Mouse (Mus musculus) embryonic facial prominence, embryonic 15.5 days (tissue): ENCODE measurements around the gene Notch2. TPM values are rescaled to one million over a fixed set of nuclear protein-coding genes. Genes with fewer than 3 reads are reported as not detected.

Experiments used
- ATAC-seq: fragments of 200-750 bp; cut with Nextera tagmentation; 2 replicates; pipeline ENCODE4 v1.8.0; 2017; ENCODE audit warnings: low read depth, moderate TSS enrichment; ENCODE audit not compliant: insufficient number of reproducible peaks, low FRiP score, low TSS enrichment
- H3K27ac ChIP-seq: fragments of 300-500 bp; sonication (generic); replicated peaks from 2 replicates; pipeline ENCODE4 v1.5.1; 2015; ENCODE audit warnings: mild to moderate bottlenecking, inconsistent platforms
- H3K27me3 ChIP-seq: fragments of 300-500 bp; sonication (generic); 2 replicates; pipeline ENCODE4 v1.6.1; 2015; ENCODE audit warnings: inconsistent platforms
- H3K36me3 ChIP-seq: fragments of 300-500 bp; sonication (generic); 2 replicates; pipeline ENCODE4 v1.6.1; 2015; ENCODE audit warnings: mild to moderate bottlenecking, inconsistent platforms
- H3K4me1 ChIP-seq: fragments of 300-500 bp; sonication (generic); 2 replicates; pipeline ENCODE4 v1.6.1; 2015; ENCODE audit warnings: inconsistent platforms
- H3K4me2 ChIP-seq: fragments of 300-500 bp; sonication (generic); replicated peaks from 2 replicates; pipeline ENCODE4 v1.6.1; 2015; ENCODE audit warnings: mild to moderate bottlenecking, inconsistent platforms
- H3K4me3 ChIP-seq: fragments of 300-500 bp; sonication (generic); replicated peaks from 2 replicates; pipeline ENCODE4 v1.5.1; 2015; ENCODE audit warnings: mild to moderate bottlenecking, inconsistent platforms
- H3K9ac ChIP-seq: fragments of 300-500 bp; sonication (generic); 2 replicates; pipeline ENCODE4 v1.6.1; 2015; ENCODE audit warnings: inconsistent platforms
- H3K9me3 ChIP-seq: fragments of 300-500 bp; sonication (generic); replicated peaks from 2 replicates; pipeline ENCODE4 v1.6.1; 2016; ENCODE audit warnings: inconsistent platforms
- WGBS: fragments of 180-500 bp; shearing (Covaris S2); methylation state at CpG from one replicate; pipeline ENCODE4 v1.1.7; 2015; 5-methylcytosine and 5-hydroxymethylcytosine counted together
- polyA plus RNA-seq: library from polyadenylated mRNA; unstranded; fragments of >200 nt; fragmentation: Nextera tagmentation; extraction: Ambion mirVana; gene quantifications from 2 replicates; pipeline ENCODE4 v1.2.1, GENCODE M21; 2015

Notch2 gene
- polyA plus RNA-seq, 1 experiment from 2014 or later, result 31.8 TPM

DNA sequence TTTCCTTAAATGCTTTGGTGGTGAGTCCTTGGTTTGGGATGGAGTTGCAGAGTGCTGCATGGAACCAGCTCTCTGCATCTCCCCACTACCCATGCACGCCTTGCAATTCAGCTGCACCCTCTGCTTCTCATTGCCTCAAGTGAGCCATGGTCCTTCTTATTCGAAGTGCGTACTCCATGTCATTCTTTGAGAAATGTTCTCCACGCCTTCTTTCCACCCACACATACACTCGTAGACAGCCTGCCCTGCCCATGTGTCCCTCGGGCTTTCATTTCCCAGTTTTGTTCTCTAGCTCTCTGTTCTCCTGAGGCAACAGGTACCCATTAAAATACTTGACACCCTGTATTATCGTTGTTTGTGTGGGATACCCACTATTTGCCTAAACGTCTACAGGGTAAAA, 76.8 kb downstream of the Notch2 start:
- no peak overlapping the region for H3K4me3 ChIP-seq
- H3K9me3 ChIP-seq, result no peaks in the 10 kb centered on the region
- WGBS, result 56% methylated on average over 8 of the region's 8 CpGs
- ATAC-seq, result no peak
- no peak overlapping the region for H3K4me2 ChIP-seq
- H3K9ac ChIP-seq, result no peak overlapping the region
- H3K27me3 ChIP-seq, result no peaks in the 10 kb centered on the region
- H3K36me3 ChIP-seq, result no peaks in the 10 kb centered on the region
- peaks cover 62% of the 10 kb centered on the region for H3K4me1 ChIP-seq
- H3K27ac ChIP-seq, result peak overlapping the region; percentile 58; the same call in 1 of the 2 replicates

DNA sequence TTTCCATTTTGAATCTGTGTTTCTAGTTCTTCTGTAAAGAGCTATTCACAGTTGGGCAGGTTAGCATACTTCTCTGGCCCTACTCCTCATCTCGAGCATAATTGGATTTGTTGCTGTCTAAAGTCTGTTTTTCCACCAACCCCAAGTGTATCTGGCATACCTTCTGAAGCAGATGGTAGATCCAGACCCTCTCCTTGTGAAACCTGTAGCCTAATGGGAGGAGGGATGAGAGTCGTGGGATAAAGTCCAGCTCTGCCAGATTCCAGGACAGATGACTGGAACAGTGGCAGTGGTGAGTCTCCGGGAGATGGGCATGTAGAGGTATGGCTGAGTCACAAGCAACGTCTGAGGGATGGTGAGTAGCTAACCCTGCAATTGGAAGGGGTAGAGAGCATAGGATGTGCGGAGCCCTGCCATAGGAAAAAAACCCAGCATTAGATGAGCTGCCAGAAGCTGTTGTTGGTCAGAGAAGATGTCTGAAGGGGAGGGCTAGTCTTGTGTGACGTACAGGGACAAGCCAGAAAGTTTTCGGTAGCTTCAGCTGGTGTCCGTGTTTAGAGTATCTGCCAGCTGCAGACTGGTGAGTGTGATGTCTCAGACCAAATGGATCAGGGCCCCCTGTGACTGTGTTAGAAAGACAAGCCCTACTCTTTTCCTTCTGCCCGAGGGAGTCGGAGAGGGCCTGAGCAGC, 79.5 kb downstream of the Notch2 start:
- WGBS, result 70% methylated on average over 10 of the region's 10 CpGs
- Histone ChIP-seq H3K27ac (0 out of 2 replicates have a peak overlapping the region, but pooled peaks have one; percentile 7), H3K9ac (no peak overlapping the region), H3K27me3 (no peaks in the 10 kb centered on the region), H3K9me3 (no peaks in the 10 kb centered on the region), H3K4me2 (no peak overlapping the region), H3K4me1 (peaks cover 49% of the 10 kb centered on the region), H3K36me3 (peaks cover under 1% of the 10 kb centered on the region; the same call in 1 of the 2 replicates), H3K4me3 (no peak overlapping the region)
- no peak for ATAC-seq

DNA sequence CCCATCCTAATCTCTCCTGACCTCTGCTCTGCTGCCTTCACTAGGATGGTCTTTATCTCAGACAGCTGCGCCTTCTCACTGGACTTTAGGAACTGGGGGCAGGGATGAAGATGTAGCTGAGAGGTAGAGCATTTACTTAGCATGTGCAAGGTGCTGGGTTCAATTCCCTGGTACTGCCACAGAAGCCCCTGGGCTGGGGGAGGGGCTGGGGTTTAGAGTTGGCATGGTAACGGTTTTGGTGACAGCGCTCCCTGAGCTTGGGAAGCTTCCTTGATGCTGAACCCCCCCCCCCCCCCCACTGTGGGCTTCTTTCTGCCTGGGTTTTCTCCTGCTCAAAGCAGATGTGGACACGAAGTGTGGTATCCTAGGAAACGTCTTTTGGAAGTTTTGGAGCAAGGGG, 80.6 kb downstream of the Notch2 start:
- WGBS, result 76% methylated on average over 5 of the region's 5 CpGs
- H3K9ac ChIP-seq, result no peak overlapping the region

DNA sequence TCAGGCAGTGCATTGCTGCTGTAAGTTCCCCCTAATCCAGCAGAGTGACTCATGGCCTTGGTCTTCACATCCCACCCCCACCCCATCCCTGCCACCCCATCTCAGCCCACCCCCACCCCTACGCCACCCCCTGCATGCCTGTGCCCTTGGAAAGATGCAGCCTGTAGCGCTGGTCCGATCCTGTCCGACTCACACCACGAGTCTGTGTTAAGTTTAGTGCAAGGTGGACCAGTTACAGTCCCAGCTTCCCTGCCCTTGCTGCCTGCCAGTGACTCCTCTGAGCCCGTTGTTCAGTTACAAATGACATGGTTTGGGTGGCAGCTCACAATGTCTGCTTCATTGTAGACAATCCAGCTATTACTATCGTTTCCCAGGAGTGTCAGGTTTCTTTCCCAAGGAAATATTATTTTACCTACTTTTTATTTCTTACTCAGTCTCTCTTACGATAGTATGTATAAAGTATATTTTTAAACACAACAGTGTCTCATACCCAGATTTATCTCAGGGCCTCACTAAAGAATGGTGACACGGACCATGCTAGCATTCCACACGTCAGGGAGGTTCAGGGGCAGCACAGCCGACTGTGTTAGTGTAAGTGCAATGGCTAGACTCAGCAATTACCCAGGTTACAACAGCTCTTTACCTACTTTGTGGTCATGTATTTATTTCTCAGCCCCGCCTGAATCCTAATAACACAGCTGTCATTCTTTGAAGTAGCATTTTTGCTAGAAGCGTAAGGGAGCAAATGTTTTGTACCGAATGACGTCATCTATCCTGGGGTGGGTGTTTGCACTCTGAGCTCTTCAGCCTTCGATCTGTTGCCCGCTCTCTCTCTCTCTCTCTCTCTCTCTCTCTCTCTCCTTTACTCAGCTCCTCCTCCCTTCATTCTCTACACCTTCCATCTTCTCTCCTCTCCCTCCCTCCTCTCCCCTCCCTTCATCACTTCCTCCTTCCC, 81.6 kb downstream of the Notch2 start:
- Histone ChIP-seq H3K9ac (no peak overlapping the region), H3K4me2 (no peak overlapping the region), H3K27me3 (no peaks in the 10 kb centered on the region), H3K4me1 (peaks cover 48% of the 10 kb centered on the region), H3K36me3 (peaks cover 21% of the 10 kb centered on the region), H3K4me3 (no peak overlapping the region), H3K27ac (0 out of 2 replicates have a peak overlapping the region, but pooled peaks have one; percentile 22), H3K9me3 (no peaks in the 10 kb centered on the region)
- 50% methylated on average over 17 of the region's 17 CpGs for WGBS
- ATAC-seq, result 0 out of 2 replicates have a peak, but pooled peaks have one; percentile 61

More for the DNA sequence above, 80.6 kb downstream of the Notch2 start:
- no peak overlapping the region for H3K4me2 ChIP-seq
- no peak overlapping the region for H3K27ac ChIP-seq
- ATAC-seq, result no peak
- H3K4me1 ChIP-seq, result peaks cover 54% of the 10 kb centered on the region
- H3K36me3 ChIP-seq, result peaks cover 11% of the 10 kb centered on the region
- no peaks in the 10 kb centered on the region for H3K27me3 ChIP-seq
- H3K9me3 ChIP-seq, result no peaks in the 10 kb centered on the region
- no peak overlapping the region for H3K4me3 ChIP-seq

DNA sequence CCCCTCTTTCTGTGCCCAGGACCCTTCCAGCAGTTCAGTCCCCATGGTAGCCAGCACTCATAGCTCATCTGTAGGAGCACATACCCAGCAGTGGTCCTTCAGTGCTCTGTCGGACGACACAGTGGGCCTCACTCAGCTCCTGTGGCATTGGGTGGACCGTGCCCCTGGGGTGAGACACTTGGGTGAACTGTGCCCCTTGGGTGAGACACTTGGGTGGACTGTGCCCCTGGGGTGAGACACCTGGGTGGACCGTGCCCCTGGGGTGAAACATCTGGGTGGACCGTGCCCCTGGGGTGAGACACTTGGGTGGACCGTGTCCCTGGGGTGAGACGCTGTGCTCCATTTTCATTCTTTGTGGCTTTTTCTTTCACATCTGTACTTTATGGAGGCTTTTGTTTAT, 83.7 kb downstream of the Notch2 start:
- Histone ChIP-seq H3K9me3 (no peaks in the 10 kb centered on the region), H3K4me3 (no peak overlapping the region), H3K4me1 (peaks cover 52% of the 10 kb centered on the region), H3K9ac (no peak overlapping the region), H3K4me2 (no peak overlapping the region), H3K27ac (no peak overlapping the region), H3K27me3 (no peaks in the 10 kb centered on the region), H3K36me3 (peaks cover 42% of the 10 kb centered on the region)
- ATAC-seq, result no peak
- 92% methylated on average over 7 of the region's 7 CpGs for WGBS

DNA sequence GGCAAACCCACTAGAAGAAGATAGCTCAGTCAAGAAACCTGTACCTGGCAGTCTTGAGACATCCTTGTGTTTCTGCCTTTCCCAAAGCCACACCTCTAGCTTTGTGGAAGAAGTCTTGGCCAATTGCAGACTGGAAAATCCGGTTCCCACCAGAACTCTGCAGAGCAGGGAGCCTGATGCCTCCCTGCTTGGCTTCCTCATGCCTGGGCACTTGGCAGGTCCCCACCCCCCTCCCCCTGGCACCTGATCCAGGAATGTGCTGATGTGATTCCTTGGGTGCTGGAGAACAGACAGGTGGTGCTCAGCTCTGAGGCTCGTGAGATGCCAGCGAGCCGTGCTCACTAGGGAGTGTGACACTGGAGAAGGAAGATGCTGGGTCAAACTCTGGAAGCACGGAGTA, 85.3 kb downstream of the Notch2 start:
- Histone ChIP-seq H3K4me3 (no peak overlapping the region), H3K4me2 (no peak overlapping the region), H3K27ac (peak overlapping the region; percentile 73), H3K27me3 (no peaks in the 10 kb centered on the region), H3K36me3 (peaks cover 59% of the 10 kb centered on the region), H3K4me1 (peaks cover 51% of the 10 kb centered on the region), H3K9me3 (peaks cover 5% of the 10 kb centered on the region), H3K9ac (no peak overlapping the region)
- peak; percentile 36; the same call in 1 of the 2 replicates for ATAC-seq
- WGBS, result 58% methylated on average over 5 of the region's 5 CpGs

DNA sequence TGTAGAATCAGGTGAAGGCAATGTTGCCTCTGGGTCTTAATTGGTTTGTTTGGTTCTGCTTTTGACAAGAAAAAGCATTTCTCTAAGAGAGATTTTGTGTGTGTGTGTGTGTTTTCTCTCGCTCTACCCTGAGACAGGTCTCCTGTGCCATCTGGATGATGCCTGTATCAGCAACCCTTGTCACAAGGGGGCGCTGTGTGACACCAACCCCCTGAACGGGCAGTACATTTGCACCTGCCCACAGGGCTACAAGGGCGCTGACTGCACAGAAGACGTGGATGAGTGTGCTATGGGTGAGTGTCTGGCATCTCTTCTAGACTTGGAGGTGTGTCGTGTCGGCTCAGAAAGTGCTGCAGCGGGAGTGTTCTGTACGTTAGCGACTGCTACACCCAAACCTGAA, 86.0 kb downstream of the Notch2 start:
- 74% methylated on average over 10 of the region's 10 CpGs for WGBS
- H3K27me3 ChIP-seq, result no peaks in the 10 kb centered on the region
- H3K4me1 ChIP-seq, result peaks cover 46% of the 10 kb centered on the region
- no peak overlapping the region for H3K4me3 ChIP-seq
- ATAC-seq, result no peak
- H3K4me2 ChIP-seq, result no peak overlapping the region
- peak overlapping the region; percentile 73 for H3K27ac ChIP-seq
- peaks cover 5% of the 10 kb centered on the region for H3K9me3 ChIP-seq
- H3K9ac ChIP-seq, result no peak overlapping the region
- H3K36me3 ChIP-seq, result peaks cover 65% of the 10 kb centered on the region

DNA sequence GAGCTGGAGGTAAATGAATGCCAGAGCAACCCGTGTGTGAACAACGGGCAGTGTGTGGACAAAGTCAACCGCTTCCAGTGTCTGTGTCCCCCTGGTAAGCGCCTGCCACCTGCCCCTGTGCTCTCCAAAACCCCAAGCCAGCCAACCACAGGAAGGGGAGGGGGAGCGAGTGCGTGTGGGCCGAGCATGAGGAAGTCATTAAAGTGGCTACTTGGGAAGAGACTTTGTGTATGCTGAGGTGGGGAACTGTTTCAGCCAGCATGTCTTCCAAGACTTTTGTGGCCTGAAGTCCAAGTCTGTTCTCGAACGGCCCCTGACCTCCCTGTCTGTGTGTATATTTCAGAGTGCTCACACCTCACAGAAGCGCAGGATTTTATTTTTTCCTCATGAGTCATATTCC, 88.2 kb downstream of the Notch2 start:
- Histone ChIP-seq H3K9ac (no peak overlapping the region), H3K4me2 (no peak overlapping the region), H3K36me3 (peaks cover 79% of the 10 kb centered on the region), H3K27me3 (no peaks in the 10 kb centered on the region), H3K27ac (peak overlapping the region; percentile 29; the same call in 1 of the 2 replicates), H3K4me3 (no peak overlapping the region), H3K4me1 (peaks cover 54% of the 10 kb centered on the region), H3K9me3 (peaks cover 5% of the 10 kb centered on the region)
- 36% methylated on average over 10 of the region's 10 CpGs for WGBS
- ATAC-seq, result no peak

DNA sequence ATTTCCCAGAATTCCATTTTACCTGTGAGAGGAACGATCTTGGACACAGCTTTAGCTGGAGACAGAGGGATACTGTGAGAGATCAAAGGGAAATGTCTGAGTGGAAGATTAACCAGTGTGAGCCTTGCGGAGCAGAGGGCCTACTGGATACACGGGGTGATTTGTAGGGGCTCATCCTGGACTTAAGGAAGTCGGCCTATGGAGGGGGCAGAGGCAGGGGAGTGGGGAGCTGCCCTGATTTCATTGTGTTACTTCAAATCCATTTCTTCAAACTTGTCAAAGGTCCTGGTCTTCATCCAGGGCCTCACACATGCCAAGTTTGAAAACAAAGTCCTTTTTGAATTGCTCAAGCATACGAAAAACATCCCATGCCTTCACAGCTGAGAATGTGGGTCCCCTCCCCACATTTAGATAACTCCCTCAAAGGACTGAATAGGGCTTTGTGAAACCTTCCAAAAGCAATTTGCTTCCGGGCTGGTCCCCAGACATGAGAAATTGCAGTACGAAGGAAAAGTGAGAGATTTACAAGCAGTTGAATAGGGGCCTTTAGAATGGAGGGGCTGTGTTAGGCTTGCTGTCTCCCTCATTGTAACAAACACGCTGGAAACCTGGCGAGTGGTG, 91.6 kb downstream of the Notch2 start:
- Histone ChIP-seq H3K9ac (no peak overlapping the region), H3K4me1 (peaks cover 57% of the 10 kb centered on the region), H3K4me3 (no peak overlapping the region), H3K4me2 (no peak overlapping the region), H3K36me3 (peaks cover 83% of the 10 kb centered on the region), H3K9me3 (peaks cover 5% of the 10 kb centered on the region), H3K27ac (peak overlapping the region; percentile 56; the same call in 1 of the 2 replicates), H3K27me3 (no peaks in the 10 kb centered on the region)
- 56% methylated on average over 9 of the region's 9 CpGs for WGBS
- no peak for ATAC-seq

DNA sequence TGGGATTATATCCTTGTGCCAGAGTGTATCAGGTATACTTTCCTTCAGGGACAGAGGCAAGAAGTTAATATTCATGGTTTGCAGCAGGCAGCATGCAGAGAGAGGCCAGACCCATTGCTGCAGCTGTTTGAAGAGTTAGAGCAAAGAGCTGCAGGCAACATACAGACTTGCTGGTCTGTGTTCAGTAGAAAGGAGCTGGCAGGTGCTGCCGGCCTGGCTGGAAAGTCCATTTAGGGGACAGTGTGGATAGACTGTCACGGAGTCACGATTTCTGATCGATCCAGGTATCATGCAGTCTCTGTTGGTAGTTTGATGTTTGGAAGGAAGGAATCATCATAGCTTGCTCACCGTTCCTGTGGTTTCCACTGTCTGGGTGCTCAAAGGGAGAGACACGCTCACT, 92.2 kb downstream of the Notch2 start:
- H3K4me1 ChIP-seq, result peaks cover 56% of the 10 kb centered on the region
- no peaks in the 10 kb centered on the region for H3K27me3 ChIP-seq
- 0 out of 2 replicates have a peak overlapping the region, but pooled peaks have one; percentile 56 for H3K27ac ChIP-seq
- no peak overlapping the region for H3K4me2 ChIP-seq
- no peak overlapping the region for H3K9ac ChIP-seq
- H3K36me3 ChIP-seq, result peaks cover 78% of the 10 kb centered on the region
- no peak for ATAC-seq
- H3K9me3 ChIP-seq, result peaks cover 5% of the 10 kb centered on the region
- no peak overlapping the region for H3K4me3 ChIP-seq
- 82% methylated on average over 6 of the region's 6 CpGs for WGBS

DNA sequence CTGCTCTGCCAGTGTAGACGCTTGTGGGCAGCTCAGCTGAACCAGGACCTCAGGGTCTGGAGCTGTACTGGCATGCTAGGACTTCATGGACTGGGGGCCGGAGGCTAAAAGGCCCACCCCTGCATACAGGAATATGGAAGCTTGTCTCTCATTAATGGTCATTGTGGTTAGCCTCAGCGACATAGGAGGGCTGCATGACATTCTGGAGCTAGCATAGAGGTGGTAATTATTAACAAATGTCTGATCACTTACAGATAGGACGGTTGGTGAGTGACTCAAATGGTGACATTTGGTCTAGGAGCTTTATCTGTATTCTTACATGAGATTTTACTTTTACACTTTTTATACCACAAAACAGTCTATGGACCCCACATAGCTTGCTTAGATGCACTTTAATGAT, 92.8 kb downstream of the Notch2 start:
- Histone ChIP-seq H3K9me3 (peaks cover 5% of the 10 kb centered on the region), H3K36me3 (peaks cover 77% of the 10 kb centered on the region), H3K4me1 (peaks cover 49% of the 10 kb centered on the region), H3K27me3 (no peaks in the 10 kb centered on the region), H3K4me3 (no peak overlapping the region), H3K9ac (no peak overlapping the region; the same call in 1 of the 2 replicates), H3K4me2 (no peak overlapping the region), H3K27ac (peak overlapping the region; percentile 35; the same call in 1 of the 2 replicates)
- WGBS, result 57% methylated on average over 4 of the region's 4 CpGs
- ATAC-seq, result no peak
